In genomic region chr9:57961863-57962778, GRCm38 (mm10) we compare ENCODE assay signal across 16 mouse cellular contexts. TPM values are rescaled to one million over a fixed set of nuclear protein-coding genes. Genes with fewer than 3 reads are reported as not detected.
A peak's percentile ranks its signal among the peaks of the same experiment; 100 is the strongest.
DNase-seq lines count a peak whose midpoint lies in the region; ATAC-seq and TF ChIP-seq lines count a peak whose summit lies in the region.
"Had no signal": no experiment of that assay in that cellular context is flagged by ENCODE, and none has a peak within 500 bp of the region (broad histone marks: within the 10 kb centered on the region; RNA-seq: fewer than 3 reads in every experiment).

No protein-coding gene starts in this region.

- peaks cover 31% of the 10 kb centered on the region for H3K4me1 ChIP-seq in forebrain, embryonic 10.5 days
- no peaks in the 10 kb centered on the region for H3K4me1 ChIP-seq in forebrain, embryonic 16.5 days (replicated peaks; ENCODE audit: control insufficient read depth, insufficient read depth, low read length)
- peaks cover 36% of the 10 kb centered on the region for H3K4me1 ChIP-seq in hindbrain, embryonic 10.5 days (replicated peaks)
- no peaks in the 10 kb centered on the region; the same call in 1 of the 2 replicates for H3K4me1 ChIP-seq in hindbrain, embryonic 16.5 days (ENCODE audit: control insufficient read depth, insufficient read depth, low read depth, low read length)
- H3K4me1 ChIP-seq in lung, adult 2 months (ENCODE audit: control insufficient read depth, insufficient read depth, low read length), result peaks cover 8% of the 10 kb centered on the region

- no peak overlapping the region for H3K9ac ChIP-seq in forebrain, embryonic 16.5 days (replicated peaks; ENCODE audit: low read depth, low read length)
- H3K9ac ChIP-seq in hindbrain, embryonic 16.5 days (ENCODE audit: low read depth, low read length), result no peak overlapping the region

- peaks cover 11% of the 10 kb centered on the region; the same call in 1 of the 2 replicates for H3K36me3 ChIP-seq in forebrain, embryonic 10.5 days (replicated peaks)
- H3K36me3 ChIP-seq in forebrain, embryonic 16.5 days (ENCODE audit: control insufficient read depth, insufficient read depth), result peaks cover 11% of the 10 kb centered on the region
- peaks cover 24% of the 10 kb centered on the region for H3K36me3 ChIP-seq in hindbrain, embryonic 10.5 days
- H3K36me3 ChIP-seq in hindbrain, embryonic 16.5 days (ENCODE audit: control insufficient read depth, insufficient read depth, low read length), result peaks cover 21% of the 10 kb centered on the region

- ATAC-seq in forebrain, embryonic 16.5 days, result no peak
- no peak for ATAC-seq in hindbrain, embryonic 16.5 days
- ATAC-seq: activated CD4-positive, CD25-positive, alpha-beta regulatory T cell, adult 4 months; intestine, postnatal 0 days had no signal

- no peaks in the 10 kb centered on the region for H3K9me3 ChIP-seq in forebrain, embryonic 10.5 days
- no peaks in the 10 kb centered on the region for H3K9me3 ChIP-seq in forebrain, embryonic 16.5 days (ENCODE audit: control insufficient read depth, low read length)
- no peaks in the 10 kb centered on the region for H3K9me3 ChIP-seq in hindbrain, embryonic 10.5 days
- no peaks in the 10 kb centered on the region for H3K9me3 ChIP-seq in hindbrain, embryonic 16.5 days (ENCODE audit: control insufficient read depth, low read length)

- no peak overlapping the region for H3K4me3 ChIP-seq in forebrain, embryonic 10.5 days
- H3K4me3 ChIP-seq in forebrain, embryonic 16.5 days (replicated peaks; ENCODE audit: low read length), result no peak overlapping the region
- H3K4me3 ChIP-seq in hindbrain, embryonic 10.5 days, result no peak overlapping the region
- no peak overlapping the region for H3K4me3 ChIP-seq in hindbrain, embryonic 16.5 days (ENCODE audit: low read length)
- no peak overlapping the region for H3K4me3 ChIP-seq in lung, adult 2 months (replicated peaks; ENCODE audit: extremely low read depth, low read depth, low read length)
- H3K4me3 ChIP-seq: erythroblast, embryonic 14.5 days had no signal

- H3K4me2 ChIP-seq in forebrain, embryonic 16.5 days (ENCODE audit: low read length), result no peak overlapping the region
- H3K4me2 ChIP-seq in hindbrain, embryonic 16.5 days (ENCODE audit: low read length), result no peak overlapping the region

- 75% methylated on average over 17 of the region's 17 CpGs for WGBS in forebrain, embryonic 10.5 days
- WGBS in forebrain, embryonic 16.5 days, result 69% methylated on average over 17 of the region's 17 CpGs
- WGBS in hindbrain, embryonic 10.5 days, result 65% methylated on average over 17 of the region's 17 CpGs
- 71% methylated on average over 17 of the region's 17 CpGs for WGBS in hindbrain, embryonic 16.5 days
- WGBS in lung, adult 2 months, result 45% methylated on average over 17 of the region's 17 CpGs

- TF ChIP-seq CTCF in lung, adult 2 months (IDR thresholded peaks at IDR 0.05; ENCODE audit: insufficient read depth, low read length), result no peak

- no peaks in the 10 kb centered on the region for H3K27me3 ChIP-seq in forebrain, embryonic 10.5 days (ENCODE audit: poor library complexity, severe bottlenecking)
- H3K27me3 ChIP-seq in forebrain, embryonic 16.5 days (replicated peaks; ENCODE audit: control insufficient read depth, insufficient read depth, low read length), result no peaks in the 10 kb centered on the region
- H3K27me3 ChIP-seq in hindbrain, embryonic 10.5 days (ENCODE audit: insufficient read depth, poor library complexity, severe bottlenecking), result no peaks in the 10 kb centered on the region; the same call in 1 of the 2 replicates
- no peaks in the 10 kb centered on the region for H3K27me3 ChIP-seq in hindbrain, embryonic 16.5 days (replicated peaks; ENCODE audit: control insufficient read depth, insufficient read depth, low read length)

- DNase-seq in forebrain, embryonic 10.5 days (ENCODE audit: extremely low spot score, low spot score), result no peak
- no peak for DNase-seq in hindbrain, embryonic 10.5 days (ENCODE audit: low spot score)
- no peak for DNase-seq in lung, adult 2 months
- no peak for DNase-seq in lung, postnatal 25 days (ENCODE audit: low spot score)
- peak; percentile 60 for DNase-seq in lung, postnatal 36 days
- DNase-seq in MN1 (ENCODE audit: low spot score), result no peak
- DNase-seq: adrenal gland, postnatal 25 days; liver; midbrain, embryonic 14.5 days; right cerebral cortex, postnatal 14 days; thymus, postnatal 25 days had no signal

- 0 out of 2 replicates have a peak overlapping the region, but pooled peaks have one; percentile 13 for H3K27ac ChIP-seq in forebrain, embryonic 10.5 days
- no peak overlapping the region for H3K27ac ChIP-seq in forebrain, embryonic 16.5 days (ENCODE audit: low read length)
- peak overlapping the region; percentile 50 for H3K27ac ChIP-seq in hindbrain, embryonic 10.5 days
- H3K27ac ChIP-seq in hindbrain, embryonic 16.5 days (ENCODE audit: low read depth, low read length), result no peak overlapping the region

- TF ChIP-seq POLR2A in lung, adult 2 months (IDR thresholded peaks at IDR 0.05; ENCODE audit: borderline replicate concordance, extremely low read depth, low read depth, low read length), result peak; percentile 21; the same call in 1 of the 2 replicates

RNA-seq across cellular contexts. Expression of gene Sema7a, which starts 22.2 kb away (rescaled TPM):
- 0.14 and 0.75 TPM in 2 replicates for polyA plus RNA-seq in forebrain, embryonic 10.5 days (2016; fragmentation: Nextera tagmentation; extraction: Ambion mirVana)
- 2.5 and 2.6 TPM in 2 replicates for polyA plus RNA-seq in forebrain, embryonic 16.5 days (2015; fragmentation: Nextera tagmentation; extraction: Ambion mirVana)
- 0.71 and 1.6 TPM in 2 replicates for polyA plus RNA-seq in hindbrain, embryonic 10.5 days (2016; fragmentation: Nextera tagmentation; extraction: Ambion mirVana)
- 2.1 and 2.9 TPM in 2 replicates for polyA plus RNA-seq in hindbrain, embryonic 16.5 days (2015; fragmentation: Nextera tagmentation; extraction: Ambion mirVana)
- 69.3 and 90.1 TPM in 2 replicates for polyA plus RNA-seq in lung, adult 2 months (2012; rRNA removed)

RNA-seq across cellular contexts. Expression of gene Cyp11a1, which starts 44.1 kb away (rescaled TPM):
- polyA plus RNA-seq in forebrain, embryonic 10.5 days (2016; fragmentation: Nextera tagmentation; extraction: Ambion mirVana), result not detected in 2 replicates
- polyA plus RNA-seq in forebrain, embryonic 16.5 days (2015; fragmentation: Nextera tagmentation; extraction: Ambion mirVana), result 0.30 and 0.66 TPM in 2 replicates
- polyA plus RNA-seq in hindbrain, embryonic 10.5 days (2016; fragmentation: Nextera tagmentation; extraction: Ambion mirVana), result not detected in 2 replicates
- 1.7 and 2.4 TPM in 2 replicates for polyA plus RNA-seq in hindbrain, embryonic 16.5 days (2015; fragmentation: Nextera tagmentation; extraction: Ambion mirVana)
- 0.15 and 0.28 TPM in 2 replicates for polyA plus RNA-seq in lung, adult 2 months (2012; rRNA removed)
- polyA plus RNA-seq: activated CD4-positive, CD25-positive, alpha-beta regulatory T cell, adult 4 months had no signal

RNA-seq across cellular contexts. Expression of gene Ubl7, which starts 51.3 kb away (rescaled TPM):
- 109 and 111 TPM in 2 replicates for polyA plus RNA-seq in forebrain, embryonic 10.5 days (2016; fragmentation: Nextera tagmentation; extraction: Ambion mirVana)
- polyA plus RNA-seq in forebrain, embryonic 16.5 days (2015; fragmentation: Nextera tagmentation; extraction: Ambion mirVana), result 174 and 175 TPM in 2 replicates
- 118 and 143 TPM in 2 replicates for polyA plus RNA-seq in hindbrain, embryonic 10.5 days (2016; fragmentation: Nextera tagmentation; extraction: Ambion mirVana)
- polyA plus RNA-seq in hindbrain, embryonic 16.5 days (2015; fragmentation: Nextera tagmentation; extraction: Ambion mirVana), result 169 and 177 TPM in 2 replicates
- 131 and 138 TPM in 2 replicates for polyA plus RNA-seq in lung, adult 2 months (2012; rRNA removed)

Comparison
In these comparisons a context has a peak if more than half of its experiments do, and no peak if none do; other contexts are left out.
1. H3K27ac ChIP-seq: peak in forebrain, embryonic 10.5 days (single experiment) and hindbrain, embryonic 10.5 days (single experiment); none in forebrain, embryonic 16.5 days (single experiment) and hindbrain, embryonic 16.5 days (single experiment).
2. RNA of gene Sema7a, which starts 22.2 kb away (polyA plus RNA-seq): 69.3 to 90.1 TPM in lung, adult 2 months; 2.1 to 2.9 TPM in hindbrain, embryonic 16.5 days, 2.5 to 2.6 TPM in forebrain, embryonic 16.5 days, 0.71 to 1.6 TPM in hindbrain, embryonic 10.5 days and 0.14 to 0.75 TPM in forebrain, embryonic 10.5 days; every median in the first group is over 10 times any median in the second.